Mouse (Mus musculus) adrenal gland, postnatal 14 days (tissue): Measurements from ENCODE around the gene Kif1bp. TPM values are rescaled to one million over a fixed set of nuclear protein-coding genes. Genes with fewer than 3 reads are reported as not detected.
"Not testable (repeated sequence)": the region's sequence is repeated elsewhere in the genome, so short reads cannot be mapped to it uniquely, and the experiment has no call there.

Experiments used
- DNase-seq: peaks from one replicate; pipeline ENCODE4 v3.0.0; 2021; ENCODE audit warnings: mixed read lengths
- long read RNA-seq, 2 experiments: library from polyadenylated mRNA; stranded (forward); transcript quantifications; one replicate each; pipeline ENCODE4 v2.0.0; 2021
- total RNA-seq: library from RNA; stranded (reverse); gene quantifications from 2 replicates; pipeline ENCODE4 v1.2.3, GENCODE M21; 2021

Gene Kif1bp
- total RNA-seq, result 34.8 and 38.5 TPM in 2 replicates
- long read RNA-seq, experiment 1, transcript Kif1bp-201 (7 exons, 2,472 nt), result major isoform, 99 of 111 reads
- long read RNA-seq, experiment 1, partial matches to known transcripts, result 3 of 111 reads
- long read RNA-seq, experiment 1, other reads (novel, unspliced or antisense), result 8 of 111 reads
- long read RNA-seq, experiment 2, transcript Kif1bp-201 (7 exons, 2,472 nt), result major isoform, 76 of 81 reads
- long read RNA-seq, experiment 2, partial matches to known transcripts, result 1 of 81 reads
- long read RNA-seq, experiment 2, other reads (novel, unspliced or antisense), result 4 of 81 reads

- DNase-seq, result peak; percentile 99
Measured at GRCm38 (mm10) chr10:62578338-62579100, at the start of gene Kif1bp. Kif1bp (minus strand) TSS chr10:62578457.

- no peak for DNase-seq
Measured at GRCm38 (mm10) chr10:62604161-62604560, 25.9 kb upstream of the Kif1bp start.

- no peak for DNase-seq
Measured at GRCm38 (mm10) chr10:62603233-62604030, 25.2 kb upstream of the Kif1bp start.

- peak; percentile 95 for DNase-seq
Measured at GRCm38 (mm10) chr10:62602177-62603040, 24.2 kb upstream of the Kif1bp start, which contains the start of gene Ddx21. Ddx21 (minus strand) TSS chr10:62602281.

- DNase-seq, result no peak
Measured at GRCm38 (mm10) chr10:62601833-62602176, 23.5 kb upstream of the Kif1bp start.

- no peak for DNase-seq
Measured at GRCm38 (mm10) chr10:62601053-62601791, 23.0 kb upstream of the Kif1bp start.

- no peak for DNase-seq
Measured at GRCm38 (mm10) chr10:62600056-62600455, 21.8 kb upstream of the Kif1bp start.

GRCm38 (mm10) chr10:62599311-62599710 lies 21.1 kb upstream of the Kif1bp start:
- DNase-seq, result not testable (repeated sequence)

GRCm38 (mm10) chr10:62592496-62592895 lies 14.2 kb upstream of the Kif1bp start:
- DNase-seq, result no peak

GRCm38 (mm10) chr10:62590200-62590599 lies 11.9 kb upstream of the Kif1bp start:
- DNase-seq, result peak; percentile 92

GRCm38 (mm10) chr10:62588616-62589015 lies 10.4 kb upstream of the Kif1bp start:
- peak; percentile 60 for DNase-seq

GRCm38 (mm10) chr10:62583245-62583644 lies 5.0 kb upstream of the Kif1bp start:
- DNase-seq, result no peak

- no peak for DNase-seq
Measured at GRCm38 (mm10) chr10:62582701-62583100, 4.4 kb upstream of the Kif1bp start.

GRCm38 (mm10) chr10:62582263-62582662 lies 4.0 kb upstream of the Kif1bp start:
- DNase-seq, result no peak

GRCm38 (mm10) chr10:62579129-62579528 lies 872 bp upstream of the Kif1bp start:
- not testable (repeated sequence) for DNase-seq

GRCm38 (mm10) chr10:62577673-62578337 lies 452 bp downstream of the Kif1bp start:
- DNase-seq, result no peak

- DNase-seq, result no peak
Measured at GRCm38 (mm10) chr10:62575001-62575400, 3.3 kb downstream of the Kif1bp start.

GRCm38 (mm10) chr10:62570126-62570871 lies 8.0 kb downstream of the Kif1bp start:
- DNase-seq, result no peak

- DNase-seq, result no peak
Measured at GRCm38 (mm10) chr10:62568861-62569260, 9.4 kb downstream of the Kif1bp start.

- DNase-seq, result no peak
Measured at GRCm38 (mm10) chr10:62557736-62558135, 20.5 kb downstream of the Kif1bp start.
